ENCODE assay signal across 12 mouse cellular contexts in the genomic region with DNA sequence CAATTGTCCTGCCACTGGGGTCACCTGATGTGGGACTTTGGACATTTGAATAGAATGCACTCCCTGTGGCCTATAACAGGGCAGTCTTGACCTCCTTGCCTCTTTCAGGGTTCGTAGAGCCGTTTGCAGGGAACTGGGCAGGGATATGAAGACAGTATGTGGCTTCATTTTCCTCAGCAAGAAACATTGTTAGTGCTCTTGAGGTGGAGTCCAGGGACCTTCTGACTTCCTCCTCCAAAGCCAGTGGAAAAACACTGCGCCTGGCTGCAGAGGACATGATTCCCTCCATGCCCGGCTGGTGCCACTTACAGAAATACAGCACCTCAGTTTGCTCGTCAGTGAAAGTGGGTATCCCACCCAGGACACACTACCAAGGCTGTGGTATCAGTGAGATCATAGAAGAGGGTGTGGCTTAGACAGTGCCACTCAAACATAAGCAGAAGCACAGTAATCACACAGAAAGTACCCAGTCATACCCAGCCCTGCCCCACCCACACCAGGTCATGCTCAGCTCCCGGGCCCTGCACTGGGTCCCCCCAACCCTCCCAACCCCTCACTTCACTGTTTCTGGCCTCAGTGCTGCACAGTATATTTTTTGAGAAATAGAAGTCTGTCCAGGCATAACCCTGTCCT. TPM values are rescaled to one million over a fixed set of nuclear protein-coding genes. Genes with fewer than 3 reads are reported as not detected.
A peak's percentile ranks its signal among the peaks of the same experiment; 100 is the strongest.
DNase-seq lines count a peak whose midpoint lies in the region; ATAC-seq and TF ChIP-seq lines count a peak whose summit lies in the region.
"Had no signal": no experiment of that assay in that cellular context is flagged by ENCODE, and none has a peak within 500 bp of the region (broad histone marks: within the 10 kb centered on the region; RNA-seq: fewer than 3 reads in every experiment).

No protein-coding gene starts in this region.

- DNase-seq in kidney, adult 2 months = peak; percentile 44
- no peak for DNase-seq in kidney, adult 9 months
- no peak for DNase-seq in retina, postnatal 1 day
- no peak for DNase-seq in gastrocnemius, postnatal 10 days
- DNase-seq in left cerebral cortex, postnatal 36 days (ENCODE audit: low spot score in 2 of 2) = no peak
- DNase-seq: cerebellum, postnatal 10 days; layer of hippocampus, postnatal 36 days had no signal

- 0 out of 2 replicates have a peak, but pooled peaks have one; percentile 32 for ATAC-seq in intestine, postnatal 0 days
- ATAC-seq in megakaryocyte-erythroid progenitor cell, adult 5-6 weeks (replicated peaks; ENCODE audit: low FRiP score, low TSS enrichment, poor library complexity, severe bottlenecking) = peak; percentile 59

- H3K4me1 ChIP-seq in kidney, adult 2 months (ENCODE audit: control insufficient read depth, insufficient read depth, low read length) = no peaks in the 10 kb centered on the region
- peaks cover 37% of the 10 kb centered on the region for H3K4me1 ChIP-seq in bone marrow macrophage, adult 2 months (ENCODE audit: control insufficient read depth, insufficient read depth, low read length)
- no peaks in the 10 kb centered on the region for H3K4me1 ChIP-seq in intestine, postnatal 0 days (replicated peaks; ENCODE audit: control insufficient read depth, insufficient read depth, low read length)

- H3K9me3 ChIP-seq in intestine, postnatal 0 days (ENCODE audit: control insufficient read depth) = no peaks in the 10 kb centered on the region
- H3K9me3 ChIP-seq: megakaryocyte, embryonic 14.5 days; neural tube, embryonic 13.5 days had no signal

- WGBS in kidney, adult 2 months = 47% methylated on average over 6 of the region's 6 CpGs
- 60% methylated on average over 6 of the region's 6 CpGs for WGBS in intestine, postnatal 0 days

- intact Hi-C loops in left cerebral cortex, postnatal 36 days (cut with DNase I) = no loop called here

- peak overlapping the region; percentile 46; the same call in 1 of the 2 replicates for H3K4me2 ChIP-seq in intestine, postnatal 0 days (replicated peaks; ENCODE audit: low read depth)
- H3K4me2 ChIP-seq: neural tube, embryonic 13.5 days had no signal

- H3K36me3 ChIP-seq in kidney, adult 2 months (ENCODE audit: control insufficient read depth, insufficient read depth, low read length) = no peaks in the 10 kb centered on the region
- H3K36me3 ChIP-seq in intestine, postnatal 0 days (ENCODE audit: control insufficient read depth, insufficient read depth) = no peaks in the 10 kb centered on the region
- H3K36me3 ChIP-seq: neural tube, embryonic 13.5 days had no signal

- 0 out of 2 replicates have a peak overlapping the region, but pooled peaks have one; percentile 22 for H3K9ac ChIP-seq in intestine, postnatal 0 days (ENCODE audit: low read depth, low read length)
- H3K9ac ChIP-seq: neural tube, embryonic 13.5 days had no signal

- no peak for TF ChIP-seq POLR2A in kidney, adult 2 months (IDR thresholded peaks at IDR 0.05; ENCODE audit: low read depth, low read length)
- no peak for TF ChIP-seq POLR2A in bone marrow macrophage, adult 2 months (IDR thresholded peaks at IDR 0.05; ENCODE audit: borderline replicate concordance, low read depth, low read length)

- H3K27ac ChIP-seq in kidney, adult 2 months (ENCODE audit: insufficient read depth, low read depth, low read length) = peak overlapping the region; percentile 75
- H3K27ac ChIP-seq in bone marrow macrophage, adult 2 months (ENCODE audit: insufficient read depth, low read depth, low read length) = peak overlapping the region; percentile 78
- no peak overlapping the region for H3K27ac ChIP-seq in intestine, postnatal 0 days (ENCODE audit: low read depth, low read length)
- H3K27ac ChIP-seq: neural tube, embryonic 13.5 days had no signal

- H3K27me3 ChIP-seq in kidney, adult 2 months (replicated peaks; ENCODE audit: control insufficient read depth, insufficient read depth, low read length) = no peaks in the 10 kb centered on the region
- H3K27me3 ChIP-seq in intestine, postnatal 0 days (replicated peaks; ENCODE audit: control insufficient read depth, insufficient read depth, low read length) = no peaks in the 10 kb centered on the region; the same call in 1 of the 2 replicates
- H3K27me3 ChIP-seq: megakaryocyte, embryonic 14.5 days had no signal

- no peak for TF ChIP-seq CTCF in kidney, adult 2 months (conservative IDR thresholded peaks at IDR 0.05; ENCODE audit: insufficient read depth, insufficient read length, low read depth, low read length)
- no peak for TF ChIP-seq CTCF in bone marrow macrophage, adult 2 months (IDR thresholded peaks at IDR 0.05; ENCODE audit: low read depth, low read length)
- TF ChIP-seq CTCF in intestine, postnatal 0 days (IDR thresholded peaks at IDR 0.05; ENCODE audit: low read depth) = no peak

- no peak overlapping the region for H3K4me3 ChIP-seq in kidney, adult 2 months (ENCODE audit: insufficient read depth, low read depth, low read length)
- H3K4me3 ChIP-seq in bone marrow macrophage, adult 2 months (ENCODE audit: insufficient read depth, low read length) = peak overlapping the region; percentile 8; the same call in 1 of the 2 replicates
- no peak overlapping the region for H3K4me3 ChIP-seq in intestine, postnatal 0 days (ENCODE audit: low read depth, low read length)
- H3K4me3 ChIP-seq: neural tube, embryonic 13.5 days had no signal

RNA-seq across cellular contexts. Expression of gene Csrp1, which starts 29.0 kb away (rescaled TPM):
- polyA plus RNA-seq in kidney, adult 2 months (2012; rRNA removed) = 122 and 124 TPM in 2 replicates
- polyA plus RNA-seq in bone marrow macrophage, adult 2 months (2012; ENCODE audit: insufficient read depth, insufficient read length, missing spikeins) = 70.9 and 80.8 TPM in 2 replicates
- 284 and 285 TPM in 2 replicates for polyA plus RNA-seq in intestine, postnatal 0 days (2015; fragmentation: Nextera tagmentation; extraction: Ambion mirVana)
- 77.6 and 100 TPM in 2 replicates for total RNA-seq in megakaryocyte-erythroid progenitor cell, adult 5-6 weeks (2014; fragmentation: Nextera tagmentation)
- 91.4 and 112 TPM in 2 replicates for total RNA-seq in megakaryocyte-erythroid progenitor cell, adult 5-6 weeks (2017)
- total RNA-seq in gastrocnemius, postnatal 10 days (2021) = 10 to 100 TPM; 63.5 to 70.3 TPM
- 100 to 1,000 TPM; 195 to 250 TPM for total RNA-seq in left cerebral cortex, postnatal 36 days (2021)
